Mouse (Mus musculus) thymus, adult 18-20 months (tissue): Measurements from ENCODE around the gene M6pr.

Experiments used
- DNase-seq, 2 experiments: peaks; one replicate each; pipeline ENCODE4 v3.0.0; 2022; ENCODE audit warnings: mixed read lengths in 2 of 2

Gene M6pr

GRCm38 (mm10) chr6:122299621-122300133 lies 8.8 kb upstream of the M6pr start:
- no peak for DNase-seq

DNA sequence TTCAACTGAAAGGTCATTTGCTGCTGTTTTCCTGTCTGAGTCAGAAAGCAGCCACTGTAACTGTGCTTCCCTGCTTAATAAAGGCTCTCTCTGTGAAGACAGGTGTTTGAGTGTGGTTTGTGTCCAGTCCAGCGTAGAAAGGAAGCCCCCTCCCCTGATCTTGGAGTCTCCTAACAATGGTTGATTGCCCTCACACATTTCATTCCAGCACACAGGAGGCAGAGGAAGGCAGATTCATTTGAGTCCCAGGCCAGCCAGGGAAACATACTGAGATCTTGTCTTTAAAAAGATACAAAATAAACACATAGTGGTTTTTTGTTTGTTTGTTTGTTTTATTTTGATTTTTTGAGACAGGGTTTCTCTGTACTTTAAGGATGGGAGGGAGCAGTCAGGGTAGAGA lies 6.4 kb upstream of the M6pr start:
- no peak for DNase-seq

DNA sequence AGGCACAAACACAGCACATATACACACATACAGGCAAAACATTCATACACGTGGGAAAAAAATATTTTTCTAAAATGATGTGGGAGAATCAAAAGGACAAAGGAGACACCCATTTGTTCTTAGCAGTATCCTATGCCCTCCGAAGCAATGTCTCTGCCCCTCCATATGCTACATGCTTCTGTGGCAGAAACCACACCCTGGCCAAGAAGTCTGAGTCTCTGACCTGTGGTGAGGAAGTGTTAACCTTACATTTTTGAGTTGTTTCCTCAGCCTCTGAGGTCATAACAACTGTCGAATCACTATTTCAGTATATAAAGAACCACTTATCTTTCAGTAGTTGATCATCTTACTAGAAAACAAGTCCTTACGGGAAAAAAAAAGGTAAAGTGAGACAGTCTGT lies 5.9 kb upstream of the M6pr start:
- DNase-seq: no peak

DNA sequence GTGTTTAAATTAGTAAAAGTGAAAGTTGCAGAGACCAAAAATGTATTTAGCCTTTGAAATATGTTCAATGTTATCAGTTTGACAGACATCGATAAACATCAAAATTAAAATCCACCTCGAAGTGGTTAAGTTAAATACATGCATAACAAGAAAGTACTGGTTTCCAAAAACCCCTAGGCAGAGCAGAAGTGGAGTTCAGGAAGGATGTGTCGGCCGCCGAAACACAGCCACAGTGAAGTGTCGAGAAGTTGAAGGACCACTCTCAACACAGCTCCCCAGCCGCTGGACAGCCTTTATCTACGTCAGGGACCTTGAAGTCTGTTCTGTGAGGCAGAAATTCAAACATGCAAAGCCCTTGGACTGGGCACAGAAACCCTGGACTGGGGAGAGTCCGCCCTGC lies 5.0 kb upstream of the M6pr start:
- no peak for DNase-seq

GRCm38 (mm10) chr6:122304355-122304754 lies 4.2 kb upstream of the M6pr start:
- DNase-seq: peak; percentile 29 to 39

DNA sequence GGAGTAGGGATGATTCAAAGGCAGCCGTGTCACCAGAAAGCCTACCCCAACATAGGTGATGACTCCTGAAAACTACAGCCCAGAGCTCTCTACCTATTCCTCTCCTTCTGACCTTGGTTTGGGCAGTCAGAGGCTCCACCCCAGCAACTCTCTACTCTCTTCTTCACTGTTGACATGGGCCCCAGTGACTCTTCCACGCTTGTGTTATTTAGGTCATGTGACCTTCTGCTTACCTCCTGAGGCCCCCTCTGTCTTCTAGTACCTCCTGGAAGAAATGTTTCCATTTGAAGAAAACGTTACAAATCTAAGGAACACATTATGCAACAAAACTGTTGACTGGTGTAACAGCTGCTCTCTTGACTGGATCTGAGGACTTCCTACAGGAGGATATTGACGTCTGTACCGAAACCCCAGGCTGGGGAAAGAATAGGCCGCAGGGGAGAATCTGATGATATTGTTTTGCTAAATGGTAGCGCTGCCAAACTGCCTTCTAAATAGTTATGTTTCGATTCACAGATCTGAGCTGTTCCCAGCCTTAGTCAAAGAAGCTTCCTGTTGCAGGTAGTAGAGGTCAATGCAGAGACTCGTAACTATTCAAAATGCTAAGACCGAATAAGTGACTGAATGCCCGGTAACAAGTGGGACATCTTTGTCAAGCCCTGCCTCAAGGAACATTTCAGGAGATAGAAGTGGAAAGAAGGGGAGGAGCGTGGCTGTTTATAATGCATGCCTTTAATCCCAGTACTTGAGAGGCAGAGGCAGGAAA lies 3.5 kb upstream of the M6pr start:
- DNase-seq: no peak

- DNase-seq: no peak
Measured at GRCm38 (mm10) chr6:122306707-122307106, 1.8 kb upstream of the M6pr start.

DNA sequence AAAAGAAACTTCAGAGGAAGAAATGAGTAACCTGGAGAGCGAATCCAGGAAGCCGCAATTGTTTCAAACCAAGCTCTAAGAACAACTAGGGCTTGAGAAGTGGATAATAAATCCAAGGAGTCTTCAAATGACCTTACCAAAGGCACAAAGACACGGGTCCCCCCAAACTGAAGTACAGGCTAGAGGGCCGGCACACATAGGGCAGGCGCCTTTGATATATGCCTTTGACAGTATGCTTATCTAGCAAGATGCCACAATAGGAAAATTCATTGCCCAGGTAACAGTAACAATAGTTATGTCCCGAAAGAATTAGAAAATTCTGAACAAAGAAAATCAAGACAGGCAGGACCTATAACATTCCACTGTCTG lies 400 bp upstream of the M6pr start:
- peak in 1 of 2 experiments; percentile 14 for DNase-seq

- DNase-seq: no peak
Measured at GRCm38 (mm10) chr6:122309446-122309960, 983 bp downstream of the M6pr start.

- no peak for DNase-seq
Measured at GRCm38 (mm10) chr6:122310187-122310820, 1.8 kb downstream of the M6pr start.

- DNase-seq: no peak
Measured at GRCm38 (mm10) chr6:122318726-122319125, 10.2 kb downstream of the M6pr start.

- DNase-seq: no peak
Measured at GRCm38 (mm10) chr6:122325361-122325975, 16.9 kb downstream of the M6pr start.

- DNase-seq: no peak
Measured at GRCm38 (mm10) chr6:122333081-122333612, 24.6 kb downstream of the M6pr start.

DNA sequence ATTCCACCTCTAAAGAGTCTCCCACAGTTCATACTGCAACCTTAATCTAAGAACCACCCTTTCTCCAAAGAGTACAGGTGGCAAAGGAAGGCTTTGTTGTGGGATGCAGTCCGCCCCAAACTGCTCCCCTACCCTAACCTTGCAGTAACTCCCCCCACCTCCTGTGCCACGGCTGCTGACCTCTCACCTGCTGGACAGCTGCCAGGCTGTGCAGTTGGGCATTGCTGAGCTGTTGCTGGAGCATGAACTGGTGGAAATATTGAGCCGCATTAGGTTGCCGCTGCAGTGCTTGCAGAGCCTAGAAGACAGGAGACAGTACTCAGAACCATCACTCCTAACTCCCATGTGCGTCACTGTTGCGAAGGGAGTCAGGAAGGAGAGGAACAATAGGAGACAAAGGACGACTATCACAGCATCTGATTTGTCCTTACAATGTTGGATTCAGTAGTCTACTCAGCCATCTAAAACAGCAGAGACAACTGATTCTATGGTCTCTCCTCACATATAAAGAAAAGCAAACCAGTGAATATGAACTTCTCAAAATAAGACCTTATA lies 26.3 kb downstream of the M6pr start:
- DNase-seq: no peak

- DNase-seq: no peak
Measured at GRCm38 (mm10) chr6:122337546-122337945, 29.0 kb downstream of the M6pr start.

GRCm38 (mm10) chr6:122339047-122339647 lies 30.6 kb downstream of the M6pr start:
- DNase-seq: peak; percentile 58 to 59

- peak; percentile 69 to 71 for DNase-seq
Measured at GRCm38 (mm10) chr6:122339648-122340341, 31.3 kb downstream of the M6pr start.

DNA sequence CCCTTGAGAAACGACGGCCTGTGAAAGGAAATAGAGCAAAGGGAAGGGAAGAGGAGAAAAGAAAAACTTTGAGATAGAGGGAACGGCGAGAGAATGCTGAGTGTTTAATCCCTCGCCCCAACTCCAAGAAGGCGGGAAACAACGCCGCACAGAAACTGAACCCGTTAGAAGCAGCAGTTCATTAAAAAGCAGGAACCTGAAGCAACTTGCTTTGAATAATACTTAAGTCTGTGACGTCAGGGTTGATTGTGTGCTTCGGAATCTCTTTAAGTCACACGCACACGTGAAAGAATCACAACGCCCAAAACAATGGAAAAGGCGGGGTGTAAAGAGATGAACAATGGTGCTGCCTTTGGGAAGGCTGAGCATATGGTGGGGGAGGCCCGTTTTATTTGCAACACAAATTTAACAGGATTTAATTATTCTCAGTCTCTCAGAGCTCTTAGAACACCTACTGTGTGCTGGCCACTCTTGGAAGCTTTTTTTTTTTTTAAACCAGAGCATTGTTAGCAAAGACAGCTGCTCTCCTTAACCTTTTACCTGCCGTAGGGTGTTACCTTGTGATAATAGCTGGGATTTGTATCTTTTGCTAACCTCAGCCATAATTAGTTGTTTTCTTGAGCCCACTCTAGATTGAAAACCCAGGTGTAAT lies 32.0 kb downstream of the M6pr start, which contains the start of gene Phc1:
Phc1 (minus strand) TSS at position 213 of the 652 bp plus-strand sequence.
- DNase-seq: no peak

DNA sequence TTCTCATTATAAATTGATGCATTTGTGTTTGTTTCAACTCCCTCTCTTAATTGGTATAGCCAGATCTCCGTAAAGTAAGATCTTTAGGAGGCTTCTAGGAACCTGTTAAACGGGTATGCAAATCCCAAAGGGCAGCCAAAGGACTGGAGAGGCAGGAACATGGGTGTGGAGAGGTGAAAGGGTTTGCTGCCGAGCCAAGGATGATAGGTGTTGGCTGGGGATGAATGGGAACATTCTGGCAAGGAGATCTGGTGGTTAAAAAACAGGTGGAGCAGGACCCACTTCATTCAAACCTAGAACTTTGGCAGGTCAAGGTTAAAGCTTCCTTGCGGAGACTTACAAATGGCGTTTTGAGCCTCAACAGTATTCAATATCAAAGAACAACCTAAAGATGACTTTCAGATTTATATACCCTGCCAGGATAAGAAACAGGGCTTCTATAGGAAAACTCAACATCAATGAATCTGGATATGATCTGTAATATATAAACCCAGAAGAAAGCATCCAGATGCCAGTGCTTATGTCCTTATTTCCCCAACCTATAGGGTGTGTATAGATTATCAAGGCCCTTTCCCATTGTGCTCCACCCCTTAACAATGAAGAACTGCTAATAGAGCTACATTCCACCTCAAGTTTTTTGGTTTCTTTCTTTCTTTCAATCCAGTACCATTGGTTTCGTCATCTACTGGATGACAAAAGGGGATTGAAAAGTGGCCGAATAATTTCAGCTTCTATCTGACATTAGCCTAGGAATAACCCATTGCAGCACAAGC lies 32.7 kb downstream of the M6pr start:
- DNase-seq: no peak

DNA sequence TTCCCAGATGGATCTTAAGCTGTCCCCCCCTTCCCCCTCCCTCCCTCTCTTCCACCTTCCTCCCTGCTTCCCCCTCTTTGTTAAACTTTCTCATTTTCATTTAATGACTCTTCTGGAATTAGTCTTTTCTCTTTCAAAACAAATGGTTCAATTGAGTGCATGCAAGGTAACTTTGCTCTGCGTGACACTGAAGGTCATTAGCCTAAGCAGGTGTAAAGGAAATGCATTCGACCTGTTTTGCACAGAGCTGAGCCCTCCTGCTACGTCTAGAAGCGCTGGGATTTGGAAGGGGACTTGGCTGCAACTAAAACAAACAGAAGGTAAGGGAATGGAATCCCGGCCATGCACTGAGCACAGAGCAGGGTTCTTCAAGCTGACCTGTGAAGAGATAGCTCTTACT lies 33.6 kb downstream of the M6pr start:
- DNase-seq: no peak

DNA sequence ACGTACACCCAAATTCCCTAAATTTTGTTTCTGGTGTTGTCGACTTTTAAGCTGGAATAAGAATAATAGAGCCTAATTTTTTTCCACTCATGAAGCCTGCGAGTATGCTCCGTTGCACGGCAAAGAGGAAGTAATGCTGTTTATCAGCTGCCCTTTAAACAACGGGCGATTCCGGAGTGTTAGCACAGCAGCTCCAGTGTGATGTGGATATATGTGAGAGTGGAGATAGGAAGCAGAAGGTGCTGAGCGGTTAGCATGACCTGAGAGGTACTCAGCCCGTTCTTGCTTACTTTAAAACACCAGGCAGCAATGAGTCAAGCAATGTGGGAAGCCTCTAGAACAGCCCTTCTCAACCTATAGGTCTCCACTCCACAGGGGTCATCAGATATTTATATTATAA lies 35.2 kb downstream of the M6pr start:
- no peak for DNase-seq
